Mouse (Mus musculus) heart, embryonic 13.5 days (tissue): ENCODE results near the gene Tbx15. TPM values are rescaled to one million over a fixed set of nuclear protein-coding genes. Genes with fewer than 3 reads are reported as not detected.
A peak's percentile ranks its signal among the peaks of the same experiment; 100 is the strongest.

Experiments
- ATAC-seq: fragments of 200-750 bp; cut with Nextera tagmentation; 2 replicates; pipeline ENCODE4 v1.8.0; 2017; ENCODE audit warnings: moderate TSS enrichment; ENCODE audit not compliant: insufficient number of reproducible peaks, low FRiP score, low TSS enrichment; ENCODE audit errors: extremely low read depth
- H3K27ac ChIP-seq: fragments of 300-500 bp; sonication (generic); replicated peaks from 2 replicates; pipeline ENCODE4 v1.5.1; 2015; ENCODE audit warnings: moderate library complexity, mild to moderate bottlenecking, inconsistent platforms
- H3K27me3 ChIP-seq: fragments of 300-500 bp; sonication (generic); replicated peaks from 2 replicates; pipeline ENCODE4 v1.6.1; 2015; ENCODE audit warnings: mild to moderate bottlenecking, inconsistent platforms
- H3K36me3 ChIP-seq: fragments of 300-500 bp; sonication (generic); 2 replicates; pipeline ENCODE4 v1.6.1; 2015; ENCODE audit warnings: mild to moderate bottlenecking, inconsistent platforms
- H3K4me1 ChIP-seq: fragments of 300-500 bp; sonication (generic); 2 replicates; pipeline ENCODE4 v1.6.1; 2015; ENCODE audit warnings: inconsistent platforms
- H3K4me2 ChIP-seq: fragments of 300-500 bp; sonication (generic); 2 replicates; pipeline ENCODE4 v1.6.1; 2015; ENCODE audit warnings: inconsistent platforms, mild to moderate bottlenecking, moderate library complexity
- H3K4me3 ChIP-seq: fragments of 300-500 bp; sonication (generic); 2 replicates; pipeline ENCODE4 v1.5.1; 2015; ENCODE audit warnings: moderate library complexity, mild to moderate bottlenecking, inconsistent platforms
- H3K9ac ChIP-seq: fragments of 300-500 bp; sonication (generic); 2 replicates; pipeline ENCODE4 v1.6.1; 2015; ENCODE audit warnings: inconsistent platforms, mild to moderate bottlenecking, moderate library complexity
- H3K9me3 ChIP-seq: fragments of 300-500 bp; sonication (generic); 2 replicates; pipeline ENCODE4 v1.6.1; 2016; ENCODE audit warnings: inconsistent platforms
- WGBS: fragments of 180-500 bp; shearing (Covaris S2); methylation state at CpG from one replicate; pipeline ENCODE4 v1.1.7; 2015; ENCODE audit warnings: mixed read lengths; 5-methylcytosine and 5-hydroxymethylcytosine counted together
- polyA plus RNA-seq: library from polyadenylated mRNA; unstranded; fragments of >200 nt; fragmentation: Nextera tagmentation; extraction: Ambion mirVana; gene quantifications from 2 replicates; pipeline ENCODE4 v1.2.1, GENCODE M21; 2015

Tbx15 gene
- 0.09 and 0.14 TPM in 2 replicates for polyA plus RNA-seq

DNA sequence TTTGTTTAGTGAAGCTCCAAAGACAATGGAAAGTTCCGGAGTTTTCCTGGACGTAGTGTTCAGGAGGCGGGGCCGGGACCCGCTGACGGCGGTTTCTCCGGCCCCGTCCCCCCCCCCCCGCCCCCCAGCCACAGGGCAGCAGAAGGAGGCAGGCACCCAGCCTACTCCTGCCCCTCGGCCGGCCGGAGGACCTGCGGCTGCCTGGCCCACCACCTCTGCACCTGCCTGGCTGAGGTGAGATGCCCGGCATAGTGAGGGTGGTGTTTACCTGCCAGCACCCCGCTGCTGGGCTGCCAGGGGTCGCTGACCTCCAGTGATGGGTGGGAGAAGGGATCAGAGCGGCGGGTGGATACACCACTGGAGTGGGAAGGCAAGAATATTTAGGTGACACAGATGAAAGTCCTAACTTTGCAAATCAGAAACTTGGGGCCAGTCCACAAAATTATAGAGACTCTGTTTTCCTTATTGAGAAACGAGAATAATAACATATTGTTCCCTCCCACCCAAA lies at the start of gene Tbx15:
Gene Tbx15, plus strand, starts transcription at position 169 of the 508 bp plus-strand sequence.
- H3K27ac ChIP-seq = no peak within 1 kb of the TSS
- H3K4me3 ChIP-seq = peak within 1 kb of the TSS; percentile 38
- peaks cover 98% of the 10 kb centered on the region for H3K27me3 ChIP-seq
- WGBS = under 1% methylated on average over 20 of the region's 20 CpGs
- H3K4me2 ChIP-seq = peak within 1 kb of the TSS; percentile 57
- no peak for ATAC-seq
- H3K9ac ChIP-seq = no peak within 1 kb of the TSS
- peaks cover 14% of the 10 kb centered on the region for H3K4me1 ChIP-seq
- H3K36me3 ChIP-seq = no peaks in the 10 kb centered on the region
- H3K9me3 ChIP-seq = no peaks in the 10 kb centered on the region

DNA sequence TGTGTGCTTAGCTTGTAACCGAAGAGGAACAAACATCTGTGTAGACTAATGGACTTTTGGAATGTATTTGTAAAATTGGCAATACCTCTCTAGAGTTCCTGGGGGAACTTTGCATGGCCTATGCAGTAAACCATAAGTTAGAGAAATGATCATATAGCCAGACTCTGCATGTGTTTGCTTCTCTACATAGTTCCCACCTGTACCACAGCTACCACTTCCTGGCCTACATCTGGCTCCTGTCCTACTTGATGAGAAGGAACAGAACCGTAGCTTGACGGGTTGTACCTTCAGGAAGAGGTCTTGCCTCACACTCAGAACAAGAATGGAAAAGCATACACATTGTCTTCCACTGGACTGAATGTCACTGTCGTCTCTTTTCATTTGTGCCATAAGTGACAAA lies 46.6 kb upstream of the Tbx15 start:
- Histone ChIP-seq H3K27ac (no peak overlapping the region), H3K4me2 (no peak overlapping the region), H3K36me3 (peaks cover 6% of the 10 kb centered on the region; the same call in 1 of the 2 replicates), H3K27me3 (no peaks in the 10 kb centered on the region), H3K4me3 (no peak overlapping the region), H3K4me1 (peaks cover 14% of the 10 kb centered on the region), H3K9me3 (no peaks in the 10 kb centered on the region), H3K9ac (no peak overlapping the region)
- whole genome bisulfite sequencing = 69% methylated on average over 4 of the region's 4 CpGs
- no peak for ATAC-seq

DNA sequence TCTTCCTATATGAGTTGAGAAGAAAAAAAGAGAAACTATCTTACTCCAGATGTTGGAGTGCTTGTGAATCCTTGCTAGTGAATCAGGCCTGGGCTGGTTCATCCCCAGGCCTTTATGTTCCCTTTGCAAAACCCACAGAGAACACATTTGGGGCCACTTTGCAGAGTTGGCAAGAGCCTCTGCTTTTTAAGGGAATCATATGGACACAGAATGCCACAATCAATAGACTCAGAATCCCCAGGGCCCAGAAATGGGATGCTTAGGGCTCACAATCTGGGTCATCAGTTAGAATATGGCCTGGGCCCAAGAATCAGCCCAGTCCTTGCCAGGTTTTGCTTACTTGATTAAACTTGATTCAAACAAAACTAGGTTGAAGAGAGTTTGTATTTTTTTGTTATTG lies 36.9 kb upstream of the Tbx15 start:
- Histone ChIP-seq H3K9me3 (no peaks in the 10 kb centered on the region), H3K9ac (no peak overlapping the region), H3K36me3 (peaks cover 8% of the 10 kb centered on the region), H3K4me1 (peaks cover 13% of the 10 kb centered on the region), H3K27ac (no peak overlapping the region), H3K4me3 (no peak overlapping the region), H3K27me3 (no peaks in the 10 kb centered on the region), H3K4me2 (no peak overlapping the region)
- ATAC-seq = no peak

DNA sequence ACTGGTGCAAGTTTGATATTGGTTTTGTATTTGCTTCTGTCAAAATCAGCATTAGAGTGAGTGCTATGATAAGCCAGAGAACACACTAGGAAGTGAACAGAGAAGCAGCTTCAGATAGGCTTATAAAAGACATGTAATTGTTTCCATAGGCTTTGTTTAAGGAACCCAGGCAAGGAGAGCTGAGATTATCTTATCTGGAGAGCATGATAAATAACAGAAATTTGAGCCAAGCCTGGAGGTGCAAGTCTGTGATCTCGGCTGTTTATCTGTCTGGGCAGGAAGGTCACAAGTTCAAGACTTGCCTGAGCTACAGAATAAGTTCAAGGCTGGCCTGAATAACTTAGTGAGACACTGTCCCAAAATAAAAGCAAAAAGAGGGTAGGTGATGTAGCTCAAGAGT lies 31.8 kb upstream of the Tbx15 start:
- Histone ChIP-seq H3K36me3 (no peaks in the 10 kb centered on the region), H3K27me3 (no peaks in the 10 kb centered on the region), H3K9me3 (no peaks in the 10 kb centered on the region), H3K4me1 (peaks cover 23% of the 10 kb centered on the region), H3K9ac (no peak overlapping the region), H3K4me3 (no peak overlapping the region), H3K4me2 (no peak overlapping the region), H3K27ac (no peak overlapping the region)
- WGBS = 12% methylated on average over 1 of the region's 1 CpGs
- ATAC-seq = no peak

DNA sequence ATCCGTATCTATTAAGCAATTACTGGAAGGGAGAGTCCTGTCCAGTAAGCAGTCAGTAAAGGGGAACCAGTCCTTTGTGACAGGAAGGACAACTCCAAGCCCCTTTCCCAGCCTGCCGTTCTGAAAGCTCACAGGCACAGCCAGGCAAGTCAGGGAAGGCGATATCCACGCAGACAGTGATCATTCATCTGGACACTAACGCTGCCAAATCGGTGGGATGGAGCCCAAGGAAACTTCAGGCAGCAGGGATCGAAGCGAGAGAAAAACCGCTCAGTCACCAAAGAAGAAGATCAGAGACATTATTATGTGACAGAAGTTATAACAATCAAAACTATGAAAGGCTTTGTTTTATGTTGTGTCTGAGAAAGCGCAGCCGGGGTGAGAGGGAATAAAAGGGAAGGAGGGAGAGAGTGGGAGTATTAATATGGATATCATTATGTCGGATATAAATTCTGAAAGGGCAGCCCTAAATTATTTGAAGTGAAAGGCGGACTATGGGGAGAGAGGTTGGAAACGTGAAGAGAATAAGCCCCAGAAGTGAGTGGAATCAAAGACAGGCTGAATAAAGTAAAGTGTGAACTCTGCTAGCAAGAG lies 29.0 kb upstream of the Tbx15 start:
- H3K9me3 ChIP-seq = no peaks in the 10 kb centered on the region
- no peak for ATAC-seq
- H3K4me2 ChIP-seq = no peak overlapping the region
- H3K4me3 ChIP-seq = no peak overlapping the region
- H3K4me1 ChIP-seq = peaks cover 23% of the 10 kb centered on the region
- peaks cover 14% of the 10 kb centered on the region for H3K36me3 ChIP-seq
- H3K27me3 ChIP-seq = no peaks in the 10 kb centered on the region
- no peak overlapping the region for H3K9ac ChIP-seq
- no peak overlapping the region for H3K27ac ChIP-seq
- 67% methylated on average over 14 of the region's 14 CpGs for WGBS

DNA sequence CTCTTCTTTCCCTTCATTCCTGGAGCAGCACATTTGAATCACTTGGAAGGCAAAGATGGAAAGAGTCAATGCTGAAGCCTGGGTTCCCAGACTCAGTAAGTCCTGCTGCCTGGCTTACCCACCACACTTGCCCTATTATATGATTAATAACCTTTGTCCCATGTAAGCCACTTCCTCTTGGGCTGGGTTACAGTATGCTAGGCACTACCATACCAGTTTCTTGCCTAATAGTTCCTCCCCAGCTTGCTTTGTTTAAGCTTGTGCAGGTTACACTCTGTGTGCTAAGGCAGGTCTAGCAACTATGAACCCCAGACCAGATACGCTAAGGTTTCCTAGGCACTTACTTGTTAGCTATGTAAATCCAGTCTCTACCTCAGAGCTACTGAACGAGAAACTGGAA lies 12.4 kb upstream of the Tbx15 start:
- Histone ChIP-seq H3K36me3 (no peaks in the 10 kb centered on the region), H3K9ac (no peak overlapping the region), H3K4me2 (no peak overlapping the region), H3K4me3 (no peak overlapping the region), H3K4me1 (no peaks in the 10 kb centered on the region), H3K27me3 (peaks cover 15% of the 10 kb centered on the region), H3K27ac (no peak overlapping the region), H3K9me3 (no peaks in the 10 kb centered on the region)
- WGBS = 69% methylated on average over 2 of the region's 2 CpGs
- ATAC-seq = no peak

DNA sequence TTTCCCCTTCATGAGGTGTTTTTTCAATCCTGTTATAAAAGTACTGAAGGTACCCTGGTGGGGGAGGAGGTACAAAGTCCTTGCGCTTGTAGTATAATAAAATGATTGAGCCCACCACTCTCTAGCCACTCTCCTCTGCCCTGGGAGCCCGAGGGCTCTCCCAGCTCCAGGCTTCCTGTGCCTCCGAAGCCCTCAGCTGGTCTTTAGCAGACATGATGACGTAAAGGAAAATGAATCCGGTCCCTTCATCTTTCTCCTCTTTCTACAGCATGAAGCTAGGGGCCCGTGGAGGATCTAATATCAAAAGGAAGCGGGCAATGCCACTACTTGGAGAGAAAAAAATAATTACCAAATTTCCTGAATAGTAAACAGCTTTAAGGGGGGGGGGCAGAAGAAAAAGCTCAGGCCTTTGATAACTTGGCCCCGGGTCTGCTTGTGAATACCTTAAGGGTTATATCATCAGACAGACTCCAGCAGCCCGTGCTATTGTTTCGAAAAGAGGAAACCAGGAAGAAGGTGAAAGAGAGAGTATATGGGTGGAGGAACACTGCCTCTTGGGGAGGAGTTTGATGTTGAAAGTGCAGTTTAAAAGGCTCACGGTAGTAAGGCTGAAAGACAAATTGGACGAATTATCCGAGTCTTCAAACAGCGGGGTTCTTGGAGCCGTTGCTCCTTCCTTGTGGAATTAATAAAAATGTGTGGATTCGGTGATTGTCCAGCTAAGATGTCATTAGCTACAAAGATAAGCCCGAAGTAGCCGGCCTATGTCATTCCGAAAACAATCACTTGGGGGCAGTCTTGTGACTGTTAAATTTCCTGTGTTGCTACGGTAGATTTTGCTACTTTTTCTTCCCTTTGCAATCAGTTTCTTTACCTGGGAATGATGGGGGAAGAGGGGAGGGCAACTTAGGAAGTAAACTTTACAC lies 6.5 kb upstream of the Tbx15 start:
- Histone ChIP-seq H3K4me2 (peak overlapping the region; percentile 70), H3K27me3 (peaks cover 64% of the 10 kb centered on the region), H3K9me3 (no peaks in the 10 kb centered on the region), H3K9ac (peak overlapping the region; percentile 58), H3K4me1 (peaks cover 17% of the 10 kb centered on the region), H3K36me3 (no peaks in the 10 kb centered on the region), H3K4me3 (peak overlapping the region; percentile 42), H3K27ac (no peak overlapping the region)
- 7% methylated on average over 20 of the region's 20 CpGs for WGBS
- ATAC-seq = no peak

DNA sequence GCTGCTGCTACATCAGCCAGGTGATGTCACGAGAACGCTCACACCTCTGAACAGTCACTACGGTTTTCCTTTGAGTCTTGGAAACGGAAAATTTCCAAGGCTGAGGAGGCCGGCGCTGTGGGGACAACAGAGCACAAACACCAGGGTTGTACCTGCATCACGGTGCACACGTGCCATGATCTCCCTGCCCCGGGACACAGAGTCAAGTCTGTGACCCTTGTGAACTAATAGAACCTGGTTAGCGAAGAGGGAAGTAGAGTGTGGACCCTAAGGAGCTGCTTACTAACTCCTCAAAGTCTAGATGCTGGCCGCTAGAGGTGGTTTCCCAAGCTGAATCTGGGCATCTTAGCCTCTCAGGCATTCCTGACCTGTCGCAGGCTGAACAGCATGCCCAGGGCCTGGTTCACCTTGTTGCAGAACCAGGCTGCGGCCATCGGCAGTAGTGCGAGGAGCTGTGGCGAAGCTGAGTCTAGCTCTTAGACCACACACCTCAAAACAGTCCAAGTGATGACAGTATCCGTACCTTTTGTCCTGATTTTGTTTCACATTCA lies 5.8 kb upstream of the Tbx15 start:
- H3K4me1 ChIP-seq = peaks cover 17% of the 10 kb centered on the region
- WGBS = 7% methylated on average over 17 of the region's 17 CpGs
- H3K9me3 ChIP-seq = no peaks in the 10 kb centered on the region
- no peak for ATAC-seq
- H3K4me2 ChIP-seq = peak overlapping the region; percentile 70
- peak overlapping the region; percentile 58 for H3K9ac ChIP-seq
- peaks cover 72% of the 10 kb centered on the region for H3K27me3 ChIP-seq
- H3K27ac ChIP-seq = no peak overlapping the region
- no peaks in the 10 kb centered on the region for H3K36me3 ChIP-seq
- peak overlapping the region; percentile 42 for H3K4me3 ChIP-seq

DNA sequence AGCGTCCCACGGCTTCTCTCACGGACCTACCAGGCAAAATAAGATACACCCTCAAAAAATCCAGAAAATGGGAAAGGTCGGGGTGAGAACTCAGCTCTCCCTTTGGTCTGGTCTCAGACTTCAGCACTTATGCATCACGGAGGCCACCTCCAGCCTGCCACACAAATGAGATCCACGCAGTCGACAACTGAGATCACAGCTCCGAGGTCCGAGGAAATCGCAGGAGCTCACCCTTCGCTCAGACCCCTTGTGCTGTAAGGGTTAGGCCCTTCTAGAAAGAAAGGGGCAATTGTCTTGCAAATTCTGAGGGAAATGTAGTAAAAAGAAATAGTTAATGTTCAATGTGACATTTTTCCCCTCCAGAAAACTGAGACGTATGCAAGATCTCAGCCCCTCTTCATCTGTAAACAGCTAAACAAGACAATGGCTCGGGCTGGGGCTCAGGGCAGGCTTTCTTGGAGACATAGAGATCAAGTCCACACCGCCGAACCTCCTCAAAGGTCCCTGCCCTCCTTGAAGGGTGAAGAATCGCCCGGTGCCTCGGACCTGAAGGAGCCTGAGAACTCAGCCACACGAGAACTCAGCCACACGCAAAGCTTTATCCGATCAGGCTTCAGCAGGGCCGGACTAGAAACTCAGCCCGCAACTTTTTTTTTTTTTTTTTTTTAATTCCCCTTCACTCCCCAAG lies 4.9 kb upstream of the Tbx15 start:
- no peak for ATAC-seq
- 3% methylated on average over 23 of the region's 23 CpGs for WGBS

DNA sequence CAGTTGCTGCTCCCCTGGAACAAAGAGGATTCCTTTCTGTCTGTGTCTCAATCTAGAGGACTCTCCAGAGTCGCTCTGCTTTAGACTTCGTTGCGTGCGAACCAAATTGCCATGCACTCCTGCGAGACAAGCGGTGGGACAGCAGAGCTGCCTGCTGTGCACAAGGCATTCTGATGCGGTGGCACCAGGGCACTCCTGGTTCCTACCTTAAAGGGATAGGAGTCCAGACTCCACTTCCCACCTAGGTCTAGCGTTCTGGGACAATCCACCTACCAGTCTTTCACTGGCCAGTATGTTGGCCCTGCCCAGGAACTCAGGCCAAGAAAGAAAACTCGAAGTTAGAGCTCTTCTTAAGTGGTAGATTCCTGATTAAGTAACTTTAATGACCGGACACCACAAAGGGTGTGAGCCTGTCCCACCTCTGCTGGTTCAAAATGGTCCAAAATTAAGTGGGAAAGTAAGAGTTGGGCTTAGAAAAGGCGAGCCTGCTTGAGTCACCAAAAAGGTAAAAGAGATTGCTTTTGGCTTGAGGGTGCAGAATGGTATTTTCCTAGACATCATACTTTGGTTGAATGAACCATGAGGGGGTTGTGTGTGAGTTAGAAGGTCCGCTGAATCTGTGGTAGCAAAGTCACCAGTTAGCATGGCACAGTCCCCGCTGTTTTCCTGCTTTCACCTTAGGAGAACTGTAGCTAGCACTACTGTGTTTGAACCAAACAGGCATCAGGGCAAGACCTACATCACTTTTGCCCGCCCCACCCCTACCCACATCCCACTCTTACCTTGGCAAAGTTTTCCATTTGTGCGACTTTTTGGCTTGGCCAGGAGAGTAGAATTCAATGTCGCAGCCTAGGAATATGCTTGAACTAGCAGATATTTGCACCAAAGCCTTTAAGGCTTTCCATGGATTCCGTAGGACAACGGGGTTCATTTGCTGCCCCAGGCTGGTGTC lies 4.1 kb upstream of the Tbx15 start:
- Histone ChIP-seq H3K36me3 (no peaks in the 10 kb centered on the region), H3K9me3 (no peaks in the 10 kb centered on the region), H3K4me1 (peaks cover 26% of the 10 kb centered on the region), H3K4me3 (no peak overlapping the region), H3K4me2 (no peak overlapping the region), H3K27me3 (peaks cover 88% of the 10 kb centered on the region), H3K27ac (no peak overlapping the region), H3K9ac (no peak overlapping the region)
- WGBS = 5% methylated on average over 18 of the region's 18 CpGs
- no peak for ATAC-seq

More for the DNA sequence above, 4.9 kb upstream of the Tbx15 start:
- Histone ChIP-seq H3K4me2 (peak overlapping the region; percentile 9; the same call in 1 of the 2 replicates), H3K4me3 (0 out of 2 replicates have a peak overlapping the region, but pooled peaks have one; percentile 42), H3K27me3 (peaks cover 80% of the 10 kb centered on the region), H3K9me3 (no peaks in the 10 kb centered on the region), H3K36me3 (no peaks in the 10 kb centered on the region), H3K4me1 (peaks cover 18% of the 10 kb centered on the region), H3K27ac (no peak overlapping the region), H3K9ac (no peak overlapping the region)
